Mouse (Mus musculus) gastrocnemius, postnatal 25 days (tissue): ENCODE data around the gene Lsm4. TPM values are rescaled to one million over a fixed set of nuclear protein-coding genes. Genes with fewer than 3 reads are reported as not detected.

Experiments used
- DNase-seq: peaks from one replicate; pipeline ENCODE4 v3.0.0; 2022
- total RNA-seq, 2 experiments: library from RNA; stranded (reverse); gene quantifications; 1 replicate in 1 of 2; 2 replicates in 1 of 2; pipeline ENCODE4 v1.2.3; 2021

Gene Lsm4
- total RNA-seq, 2 experiments from 2014 or later, result 57.7 to 66.0 TPM

GRCm38 (mm10) chr8:70701048-70701981 lies 28.3 kb downstream of the Lsm4 start:
- DNase-seq, result no peak

DNA sequence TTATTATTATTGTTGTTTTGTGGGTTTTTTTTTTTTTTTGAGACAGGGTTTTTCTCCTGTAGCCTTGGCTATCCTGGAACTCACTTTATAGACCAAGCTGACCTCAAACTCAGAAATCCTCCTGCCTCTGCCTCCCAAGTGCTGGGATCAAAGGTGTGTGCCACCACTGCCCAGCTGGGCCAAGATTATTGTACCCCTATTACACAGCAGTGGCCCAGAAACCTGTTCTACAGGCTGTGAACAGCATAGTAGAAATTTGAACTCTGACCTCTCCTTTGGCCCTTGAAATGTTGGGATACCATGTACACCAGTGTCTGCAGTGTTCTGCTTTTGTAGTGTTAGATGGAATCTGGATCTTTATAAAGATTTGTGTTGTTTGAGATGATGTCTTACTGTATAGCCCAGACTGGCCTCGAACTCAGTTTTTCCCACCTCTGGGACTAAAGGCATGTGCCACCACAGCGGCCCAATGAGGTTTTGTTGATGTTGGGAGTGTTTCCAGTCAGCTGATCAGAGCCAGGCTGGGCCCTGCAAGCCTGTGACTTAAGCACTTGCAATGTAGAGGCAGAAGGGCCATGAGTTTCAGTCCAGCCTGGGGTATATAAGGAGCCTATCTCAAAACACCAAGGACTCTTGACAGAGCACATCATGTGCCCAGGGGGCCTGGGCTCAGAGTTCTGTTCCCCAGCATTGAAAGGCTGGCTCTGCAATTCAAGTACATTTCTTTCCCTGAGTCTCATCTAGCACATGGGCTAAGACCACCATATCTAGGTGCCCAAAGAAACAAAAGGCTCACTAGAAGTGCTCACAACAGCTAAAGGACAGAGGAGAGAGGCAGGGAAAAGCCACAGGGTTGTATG lies 29.2 kb downstream of the Lsm4 start:
- no peak for DNase-seq

DNA sequence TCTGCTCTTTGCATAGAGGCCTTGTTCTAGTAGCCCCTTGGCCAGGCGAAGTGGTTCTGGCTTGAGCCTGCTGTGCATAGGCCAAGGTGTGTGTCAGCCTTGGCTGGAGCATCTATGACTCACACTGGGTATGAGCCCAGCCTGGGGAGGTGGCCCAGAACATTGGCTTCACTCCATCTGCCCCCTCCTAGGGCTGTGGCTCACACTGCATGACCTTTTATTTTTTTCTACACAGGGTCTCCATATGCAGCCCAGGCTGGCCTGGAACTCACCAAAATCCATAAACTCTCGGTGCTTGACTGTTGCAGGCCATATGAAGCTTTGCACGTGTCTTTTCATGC lies 29.8 kb downstream of the Lsm4 start:
- DNase-seq, result peak; percentile 90

DNA sequence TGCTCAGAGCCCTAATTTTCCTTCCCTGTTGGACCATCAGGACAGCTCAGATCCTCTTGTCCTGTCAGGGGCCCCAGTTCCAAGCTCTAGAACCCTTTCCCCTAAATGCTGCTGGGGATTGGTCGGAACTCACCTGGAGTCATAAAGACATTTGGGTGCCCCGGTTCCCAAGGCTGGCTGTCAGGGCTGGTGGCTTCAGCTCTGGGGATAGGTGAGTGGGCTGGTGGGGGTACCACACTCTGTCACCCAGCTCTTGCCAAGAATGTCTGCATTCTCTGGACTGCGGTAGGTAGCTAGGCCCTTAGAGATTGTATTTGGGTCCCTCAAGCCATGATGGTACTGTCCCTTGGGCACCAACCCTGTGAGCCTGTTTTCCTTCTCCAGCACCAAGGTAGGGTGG lies 30.2 kb downstream of the Lsm4 start, which contains the start of gene Iqcn:
Gene Iqcn (plus strand): TSS at position 171 of the 400 bp plus-strand sequence.
- DNase-seq, result no peak

- DNase-seq, result peak; percentile 58
Measured at GRCm38 (mm10) chr8:70708281-70708680, 35.2 kb downstream of the Lsm4 start.

GRCm38 (mm10) chr8:70709794-70710193 lies 36.7 kb downstream of the Lsm4 start:
- DNase-seq, result no peak

DNA sequence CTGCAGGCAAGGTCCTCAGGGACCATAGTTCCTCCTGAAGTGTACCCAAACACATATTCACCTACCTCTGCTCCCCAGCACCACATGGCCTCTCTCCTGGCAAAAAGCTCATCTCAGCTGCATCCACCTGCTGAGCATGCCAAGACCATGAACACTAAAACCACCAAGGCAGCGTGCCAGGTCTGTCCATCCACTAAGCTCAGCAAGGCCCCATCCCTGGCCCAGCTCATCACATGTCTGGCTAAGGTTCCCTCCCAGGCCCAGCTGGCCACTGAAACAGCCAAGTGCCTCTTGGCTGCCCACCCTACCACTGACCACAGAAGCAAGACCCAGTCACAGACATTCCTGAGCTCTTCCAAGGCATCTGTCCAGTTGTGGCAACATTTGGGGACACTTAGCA lies 37.2 kb downstream of the Lsm4 start:
- DNase-seq, result peak; percentile 78

GRCm38 (mm10) chr8:70711041-70711440 lies 38.0 kb downstream of the Lsm4 start:
- no peak for DNase-seq

DNA sequence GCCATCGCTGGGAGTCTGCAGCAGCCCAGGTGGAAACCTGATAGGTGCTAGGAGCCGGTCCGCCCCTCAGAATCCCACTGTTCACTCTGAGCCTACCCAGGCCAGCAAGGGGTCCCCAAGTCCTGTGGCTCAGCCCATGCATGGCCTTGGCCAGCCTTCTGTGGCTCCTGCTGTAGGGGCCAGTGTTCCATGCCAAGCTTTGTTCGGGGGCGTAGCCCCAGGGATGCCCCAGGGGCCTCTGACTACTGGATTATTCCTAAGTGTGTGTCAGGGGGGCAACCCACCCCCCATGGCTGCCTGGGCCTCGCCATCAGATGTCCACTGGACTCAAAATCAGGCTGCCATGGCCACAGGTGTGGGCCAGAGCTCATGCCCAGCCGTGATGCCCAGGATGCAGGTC lies 40.9 kb downstream of the Lsm4 start:
- no peak for DNase-seq

DNA sequence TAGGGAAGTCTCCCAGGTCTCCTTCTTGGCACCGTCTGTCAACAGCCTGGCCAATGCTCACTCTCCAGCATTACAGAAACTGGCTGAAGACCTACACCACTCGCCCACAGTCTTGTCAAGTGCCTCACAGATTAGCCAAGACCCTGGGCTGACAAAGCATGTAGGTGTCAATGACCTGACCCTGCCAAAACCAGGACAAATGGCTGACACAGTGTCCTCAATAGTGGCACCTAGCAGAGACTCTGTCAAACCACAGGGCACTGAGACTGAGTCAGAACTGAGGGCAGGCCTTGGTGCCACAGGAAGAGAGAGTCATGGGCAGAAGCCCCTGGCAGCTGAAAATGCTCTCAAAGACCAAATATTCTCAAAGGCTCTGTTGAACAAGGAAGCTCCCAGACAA lies 42.0 kb downstream of the Lsm4 start:
- DNase-seq, result no peak

DNA sequence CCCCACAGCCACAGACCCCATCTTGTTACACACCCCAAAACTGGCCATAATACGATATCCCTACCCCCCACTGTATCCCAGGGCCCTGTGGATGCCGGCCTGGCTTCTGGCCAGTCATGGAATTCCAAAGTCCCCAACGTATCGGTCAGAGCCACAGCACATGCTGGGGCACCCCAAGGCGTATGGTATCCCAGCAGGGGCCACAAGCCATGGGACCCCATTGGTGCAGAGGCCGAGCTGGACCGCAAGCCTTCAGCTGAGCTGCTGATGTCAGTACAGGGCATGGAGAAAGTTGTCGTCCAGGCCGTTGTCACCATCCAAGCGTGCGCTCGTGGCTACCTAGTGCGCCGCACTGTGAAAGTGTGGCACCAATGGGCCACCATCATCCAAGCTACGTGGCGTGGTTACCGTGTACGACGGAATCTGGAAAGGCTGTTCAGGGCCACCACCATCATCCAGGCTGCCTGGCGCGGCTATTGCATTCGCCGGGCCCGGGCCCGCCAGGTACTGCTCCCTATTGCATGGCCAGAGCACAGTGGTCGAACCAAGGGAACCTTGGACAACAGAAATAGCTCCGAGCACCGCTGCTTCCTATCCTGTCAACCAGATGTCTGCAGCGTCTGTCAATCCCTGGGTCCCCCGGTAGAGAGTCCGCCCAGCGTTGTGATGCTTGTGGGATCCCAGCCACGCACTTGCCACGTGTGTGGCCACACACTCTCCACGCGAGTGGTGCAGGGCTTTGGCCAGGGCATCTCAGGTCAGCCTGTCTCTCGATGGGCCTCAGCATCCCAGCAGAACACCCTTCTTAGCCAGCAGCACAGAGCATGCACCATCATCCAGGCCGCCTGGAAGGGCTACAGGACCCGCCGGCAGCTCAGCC lies 43.7 kb downstream of the Lsm4 start:
- no peak for DNase-seq

DNA sequence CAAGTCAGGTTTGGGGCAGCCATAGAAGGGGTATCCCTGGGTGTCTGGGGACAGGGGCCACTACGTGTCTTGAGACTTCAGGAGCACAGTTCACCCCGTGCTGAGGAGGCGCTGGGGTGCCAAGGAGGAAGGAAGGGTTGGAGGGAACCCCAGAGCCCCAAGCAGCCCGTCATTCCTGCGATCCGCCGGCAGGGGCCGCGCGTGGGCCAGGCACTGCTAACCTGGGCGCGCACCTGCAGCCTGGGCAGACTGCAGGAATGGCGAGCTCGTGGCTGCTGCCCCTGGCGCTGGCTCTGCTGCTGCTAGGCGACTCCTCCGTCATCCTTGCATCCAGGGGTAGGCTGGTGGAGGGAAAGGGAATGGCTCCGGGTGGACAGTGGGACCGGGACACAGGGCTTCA lies 45.2 kb downstream of the Lsm4 start, which contains the start of gene Gm3336:
Gene Gm3336 (plus strand): TSS at position 247 of the 400 bp plus-strand sequence.
- DNase-seq, result peak; percentile 47

GRCm38 (mm10) chr8:70719796-70720270 lies 46.8 kb downstream of the Lsm4 start:
- DNase-seq, result no peak

DNA sequence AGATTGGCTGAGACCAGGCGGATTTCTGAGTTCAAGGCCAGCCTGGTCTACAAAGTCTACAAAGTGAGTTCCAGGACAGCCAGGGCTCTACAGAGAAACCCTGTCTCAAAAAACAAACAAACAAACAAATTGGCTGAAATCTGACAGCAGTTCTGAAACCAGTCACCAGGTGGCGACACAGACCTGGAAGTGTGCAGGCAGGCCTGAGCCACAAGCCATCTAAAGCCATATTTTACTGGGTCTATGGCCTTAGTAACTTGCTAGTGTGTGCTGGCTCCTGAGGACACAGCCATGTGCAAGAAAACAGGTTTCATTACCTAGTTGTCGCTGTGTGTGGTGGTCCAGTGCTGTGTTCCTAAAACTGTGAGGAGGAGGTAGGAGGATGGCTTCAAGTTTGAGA lies 47.7 kb downstream of the Lsm4 start:
- DNase-seq, result peak; percentile 59

GRCm38 (mm10) chr8:70721601-70722000 lies 48.6 kb downstream of the Lsm4 start:
- no peak for DNase-seq

GRCm38 (mm10) chr8:70723486-70724210 lies 50.6 kb downstream of the Lsm4 start, which contains the start of gene Pde4c:
TSS of gene Pde4c (plus strand) at chr8:70723720.
- no peak for DNase-seq

DNA sequence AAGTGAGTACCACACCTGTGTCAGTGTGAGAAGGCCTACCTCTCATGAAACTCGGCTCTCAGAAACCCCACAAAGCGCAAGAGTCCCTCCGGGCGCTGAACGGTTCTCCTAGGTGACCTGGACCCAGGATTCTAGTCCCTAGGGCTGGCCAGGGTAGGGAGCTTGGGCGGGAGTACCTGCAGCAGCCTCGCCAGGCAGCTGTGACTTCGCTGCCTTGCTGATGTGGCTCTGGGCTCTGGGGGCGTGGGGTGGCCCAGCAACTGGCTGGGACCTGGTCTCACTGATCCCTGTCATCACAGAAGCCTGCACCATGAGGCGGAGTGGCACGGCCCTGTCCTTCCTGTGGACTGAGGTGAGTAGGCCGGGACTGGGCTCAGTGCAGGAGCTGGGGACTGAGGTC lies 51.2 kb downstream of the Lsm4 start:
- no peak for DNase-seq

- DNase-seq, result no peak
Measured at GRCm38 (mm10) chr8:70725792-70726447, 52.9 kb downstream of the Lsm4 start.

- DNase-seq, result no peak
Measured at GRCm38 (mm10) chr8:70726721-70727120, 53.7 kb downstream of the Lsm4 start.
